Comparison of ENCODE assay signal across 18 mouse cellular contexts in the genomic region with DNA sequence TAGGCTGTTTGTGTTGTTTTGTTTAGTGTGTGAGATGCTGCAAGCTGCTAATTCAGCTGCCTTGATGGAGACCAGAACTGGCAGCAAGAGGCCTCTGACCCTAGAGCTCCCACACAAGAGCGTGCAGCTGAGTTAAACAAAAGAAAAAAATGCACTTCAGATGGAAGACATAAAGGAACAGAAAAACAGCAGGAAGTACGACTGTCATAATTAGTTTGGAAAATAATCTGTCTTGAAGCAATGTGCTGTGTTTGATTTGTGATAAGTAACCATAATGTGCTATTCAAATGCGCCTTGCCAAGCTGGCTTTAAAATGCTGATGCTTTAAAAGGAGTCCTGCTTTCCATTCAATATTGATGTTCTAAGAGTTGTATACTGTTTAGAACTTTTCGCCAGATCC.
DNase-seq lines count a peak whose midpoint lies in the region; ATAC-seq lines count a peak whose summit lies in the region.
"Had no signal": no experiment of that assay in that cellular context is flagged by ENCODE, and none has a peak within 500 bp of the region (broad histone marks: within the 10 kb centered on the region; RNA-seq: fewer than 3 reads in every experiment).

No protein-coding gene starts in this region.

- no peak overlapping the region for H3K9ac ChIP-seq in lung, embryonic 16.5 days (ENCODE audit: low read length)
- H3K9ac ChIP-seq in embryonic facial prominence, embryonic 11.5 days (replicated peaks; ENCODE audit: low read length): no peak overlapping the region
- H3K9ac ChIP-seq: limb, embryonic 15.5 days; stomach, embryonic 15.5 days had no signal

- no peaks in the 10 kb centered on the region for H3K9me3 ChIP-seq in lung, embryonic 16.5 days (ENCODE audit: control insufficient read depth, low read length)
- no peaks in the 10 kb centered on the region for H3K9me3 ChIP-seq in embryonic facial prominence, embryonic 11.5 days (replicated peaks; ENCODE audit: control insufficient read depth, low read length)
- H3K9me3 ChIP-seq: limb, embryonic 15.5 days; stomach, embryonic 15.5 days had no signal

- H3K4me2 ChIP-seq in lung, embryonic 16.5 days (ENCODE audit: low read depth, low read length): no peak overlapping the region
- H3K4me2 ChIP-seq in embryonic facial prominence, embryonic 11.5 days (ENCODE audit: low read depth, low read length): no peak overlapping the region
- H3K4me2 ChIP-seq: heart, embryonic 11.5 days; limb, embryonic 15.5 days; stomach, embryonic 15.5 days had no signal

- 39% methylated on average over 4 of the region's 4 CpGs for WGBS in lung, embryonic 16.5 days
- WGBS in embryonic facial prominence, embryonic 11.5 days: 31% methylated on average over 4 of the region's 4 CpGs

- DNase-seq in embryo, embryonic 10 days (ENCODE audit: low spot score): peak; percentile 46
- no peak for DNase-seq in embryo, embryonic 9.5 days (ENCODE audit: extremely low spot score)
- no peak for DNase-seq in lung, postnatal 25 days (ENCODE audit: low spot score)
- peak; percentile 47 for DNase-seq in embryonic facial prominence, embryonic 11.5 days (ENCODE audit: low spot score)
- no peak for DNase-seq in kidney, adult 11 months
- no peak for DNase-seq in gastrocnemius, postnatal 10 days
- DNase-seq: adrenal gland, postnatal 25 days; cerebellum, postnatal 25 days; heart, postnatal 4 days; kidney, postnatal 10 days; layer of hippocampus, postnatal 36 days had no signal

- H3K4me3 ChIP-seq in lung, embryonic 16.5 days (ENCODE audit: low read length): no peak overlapping the region
- H3K4me3 ChIP-seq in embryonic facial prominence, embryonic 11.5 days (ENCODE audit: low read depth, low read length): no peak overlapping the region
- H3K4me3 ChIP-seq: limb, embryonic 15.5 days; myocyte; stomach, embryonic 15.5 days had no signal

- ATAC-seq in lung, embryonic 16.5 days (ENCODE audit: low read depth): peak; percentile 85
- ATAC-seq in embryonic facial prominence, embryonic 11.5 days (replicated peaks; ENCODE audit: insufficient number of reproducible peaks, low FRiP score, low TSS enrichment, low read depth): peak; percentile 26; the same call in 1 of the 2 replicates
- 0 out of 2 replicates have a peak, but pooled peaks have one; percentile 19 for ATAC-seq in megakaryocyte-erythroid progenitor cell, adult 5-6 weeks (replicated peaks; ENCODE audit: low FRiP score, low TSS enrichment, poor library complexity, severe bottlenecking)
- ATAC-seq: lung, postnatal 0 days had no signal

- no peaks in the 10 kb centered on the region for H3K27me3 ChIP-seq in lung, embryonic 16.5 days (ENCODE audit: control insufficient read depth, insufficient read depth, low read depth, low read length)
- no peaks in the 10 kb centered on the region for H3K27me3 ChIP-seq in embryonic facial prominence, embryonic 11.5 days (ENCODE audit: control insufficient read depth, insufficient read depth, low read length)
- H3K27me3 ChIP-seq: limb, embryonic 15.5 days; stomach, embryonic 15.5 days had no signal

- H3K4me1 ChIP-seq in lung, embryonic 16.5 days (replicated peaks; ENCODE audit: control insufficient read depth, insufficient read depth, low read length): no peaks in the 10 kb centered on the region; the same call in 1 of the 2 replicates
- H3K4me1 ChIP-seq in embryonic facial prominence, embryonic 11.5 days (ENCODE audit: control insufficient read depth, insufficient read depth, low read length): no peaks in the 10 kb centered on the region
- H3K4me1 ChIP-seq: stomach, embryonic 15.5 days had no signal

- peak overlapping the region; percentile 64; the same call in 1 of the 2 replicates for H3K27ac ChIP-seq in lung, embryonic 16.5 days (ENCODE audit: low read length)
- no peak overlapping the region; the same call in 1 of the 2 replicates for H3K27ac ChIP-seq in embryonic facial prominence, embryonic 11.5 days (replicated peaks; ENCODE audit: low read depth, low read length)
- H3K27ac ChIP-seq: limb, embryonic 15.5 days; stomach, embryonic 15.5 days had no signal

- no peaks in the 10 kb centered on the region for H3K36me3 ChIP-seq in lung, embryonic 16.5 days (ENCODE audit: control insufficient read depth, insufficient read depth, low read length)
- no peaks in the 10 kb centered on the region for H3K36me3 ChIP-seq in embryonic facial prominence, embryonic 11.5 days (replicated peaks; ENCODE audit: control insufficient read depth, insufficient read depth, low read depth, low read length)
- H3K36me3 ChIP-seq: stomach, embryonic 15.5 days had no signal

Comparison
In these comparisons a context has a peak if more than half of its experiments do, and no peak if none do; other contexts are left out.
1. DNase-seq: peak in embryo, embryonic 10 days (single experiment) and embryonic facial prominence, embryonic 11.5 days (single experiment); none in embryo, embryonic 9.5 days (single experiment), lung, postnatal 25 days (single experiment), kidney, adult 11 months (single experiment) and gastrocnemius, postnatal 10 days (single experiment).
2. ATAC-seq: peak in every context shown above with its lines; median percentile 85 in lung, embryonic 16.5 days; 26 in embryonic facial prominence, embryonic 11.5 days; 19 in megakaryocyte-erythroid progenitor cell, adult 5-6 weeks.